Mouse (Mus musculus) forebrain, postnatal 0 days (tissue): ENCODE data around the gene Prr13. TPM values are rescaled to one million over a fixed set of nuclear protein-coding genes. Genes with fewer than 3 reads are reported as not detected.

Source experiments
- ATAC-seq: fragments of 200-750 bp; cut with Nextera tagmentation; 2 replicates; pipeline ENCODE4 v1.8.0; 2017; ENCODE audit warnings: mild to moderate bottlenecking, moderate library complexity
- DNase-seq: peaks from one replicate; pipeline ENCODE4 v3.0.0-alpha.2; 2015
- H3K27ac ChIP-seq: fragments of 300-500 bp; sonication (generic); 2 replicates; pipeline ENCODE4 v1.5.1; 2014; ENCODE audit warnings: low read depth, mild to moderate bottlenecking, antibody characterized with exemption, low read length, moderate library complexity, mixed read lengths
- H3K27me3 ChIP-seq: fragments of 300-500 bp; sonication (generic); 2 replicates; pipeline ENCODE4 v1.6.1; 2014; ENCODE audit warnings: mild to moderate bottlenecking, low read length, mixed read lengths; ENCODE audit not compliant: insufficient read depth
- H3K36me3 ChIP-seq: fragments of 300-500 bp; sonication (generic); 2 replicates; pipeline ENCODE4 v1.6.1; 2014; ENCODE audit warnings: mild to moderate bottlenecking, moderate library complexity; ENCODE audit not compliant: insufficient read depth
- H3K4me1 ChIP-seq: fragments of 300-500 bp; sonication (generic); 2 replicates; pipeline ENCODE4 v1.6.1; 2014; ENCODE audit warnings: antibody characterized with exemption; ENCODE audit not compliant: insufficient read depth
- H3K4me2 ChIP-seq: fragments of 300-500 bp; sonication (generic); 2 replicates; pipeline ENCODE4 v1.6.1; 2014; ENCODE audit warnings: low read depth, mild to moderate bottlenecking, moderate library complexity
- H3K4me3 ChIP-seq: fragments of 300-500 bp; sonication (generic); 2 replicates; pipeline ENCODE4 v1.5.1; 2014; ENCODE audit warnings: low read depth, low read length, mixed read lengths
- H3K9ac ChIP-seq: fragments of 300-500 bp; sonication (generic); 2 replicates; pipeline ENCODE4 v1.6.1; 2014; ENCODE audit warnings: mild to moderate bottlenecking
- H3K9me3 ChIP-seq: fragments of 300-500 bp; sonication (generic); 2 replicates; pipeline ENCODE4 v1.6.1; 2016; ENCODE audit warnings: low read length
- CTCF ChIP-seq: sonication (generic); IDR thresholded peaks from 2 replicates; pipeline ENCODE4 v1.5.1; 2016; ENCODE audit warnings: antibody characterized with exemption, control low read depth, low read depth
- WGBS: fragments of 180-500 bp; shearing (Covaris S2); extraction: QIAGEN DNeasy Blood & Tissue Kit; methylation state at CpG from one replicate; pipeline ENCODE4 v1.1.7; 2014; 5-methylcytosine and 5-hydroxymethylcytosine counted together
- polyA plus RNA-seq: library from polyadenylated mRNA; unstranded; fragments of >200 nt; fragmentation: Nextera tagmentation; extraction: Ambion mirVana; gene quantifications from 2 replicates; pipeline ENCODE4 v1.2.1, GENCODE M21; 2015
- total RNA-seq: library from RNA; depleted of rRNA; stranded (reverse); fragments of >200 nt; gene quantifications from 2 replicates; pipeline ENCODE4 v1.2.3, GENCODE M21; 2014

Gene Prr13
- total and polyA plus RNA-seq, 2 experiments from 2014 or later: 21.5 to 90.9 TPM

DNA sequence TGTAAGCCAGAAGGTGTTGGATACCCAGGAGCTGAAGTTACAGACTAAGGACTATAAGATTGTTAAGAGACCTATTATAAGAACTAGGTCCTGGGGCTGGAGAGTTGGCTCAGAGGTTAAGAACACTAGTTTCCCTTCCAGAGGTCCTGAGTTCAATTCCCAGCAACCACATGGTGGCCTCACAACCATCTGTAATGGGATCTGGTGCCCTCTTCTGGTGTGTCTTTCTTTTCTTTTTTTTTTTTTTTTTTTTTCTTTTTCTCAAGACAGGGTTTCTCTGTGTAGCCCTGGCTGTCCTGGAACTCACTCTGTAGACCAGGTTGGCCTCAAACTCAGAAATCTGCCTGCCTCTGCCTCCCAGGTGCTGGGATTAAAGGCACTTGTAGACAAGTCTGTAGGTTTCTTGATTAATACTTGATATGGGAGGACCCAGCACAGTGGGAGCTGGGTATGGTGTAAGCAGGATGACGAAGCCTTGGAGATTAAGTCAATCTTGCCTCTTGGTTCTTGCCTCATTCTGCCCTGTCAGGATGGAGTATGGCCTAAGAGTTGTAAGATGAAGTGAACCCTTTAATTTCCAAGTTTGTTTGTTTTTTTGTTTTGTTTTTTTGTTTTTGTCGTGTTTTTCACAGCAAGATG, 35.1 kb upstream of the Prr13 start:
- Histone ChIP-seq H3K36me3 (peaks cover 20% of the 10 kb centered on the region), H3K27me3 (no peaks in the 10 kb centered on the region), H3K27ac (no peak overlapping the region), H3K9ac (no peak overlapping the region), H3K4me3 (no peak overlapping the region), H3K9me3 (no peaks in the 10 kb centered on the region), H3K4me2 (no peak overlapping the region), H3K4me1 (no peaks in the 10 kb centered on the region)
- no peak for TF ChIP-seq CTCF
- no peak for ATAC-seq
- DNase-seq: no peak
- 95% methylated on average over 2 of the region's 2 CpGs for WGBS

DNA sequence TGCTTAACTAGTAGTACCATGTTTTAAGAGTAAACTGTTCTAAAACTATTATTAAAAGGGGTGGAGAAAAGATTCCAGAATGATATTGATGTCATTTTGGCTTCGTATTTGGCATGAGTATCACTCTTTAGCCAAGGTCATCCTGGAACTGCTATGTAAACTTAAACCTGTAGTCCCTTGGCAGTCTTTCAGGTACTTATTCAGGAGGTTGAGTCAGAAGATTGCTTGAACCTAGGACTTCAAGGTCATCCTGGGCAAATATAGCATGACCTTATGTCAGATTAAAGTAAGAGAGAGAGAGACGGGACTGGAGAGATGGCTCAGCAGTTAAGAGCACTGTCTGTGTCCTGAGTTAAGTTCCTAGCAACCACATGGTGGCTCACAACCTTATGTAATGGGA, 34.2 kb upstream of the Prr13 start:
- H3K36me3 ChIP-seq: peaks cover 28% of the 10 kb centered on the region
- H3K4me2 ChIP-seq: no peak overlapping the region
- no peak overlapping the region for H3K9ac ChIP-seq
- no peaks in the 10 kb centered on the region for H3K27me3 ChIP-seq
- H3K4me1 ChIP-seq: no peaks in the 10 kb centered on the region
- WGBS: 94% methylated on average over 2 of the region's 2 CpGs
- H3K4me3 ChIP-seq: no peak overlapping the region
- H3K9me3 ChIP-seq: no peaks in the 10 kb centered on the region
- TF ChIP-seq CTCF: 0 out of 2 replicates have a peak, but pooled peaks have one; percentile 10
- no peak overlapping the region for H3K27ac ChIP-seq
- no peak for ATAC-seq
- DNase-seq: no peak

DNA sequence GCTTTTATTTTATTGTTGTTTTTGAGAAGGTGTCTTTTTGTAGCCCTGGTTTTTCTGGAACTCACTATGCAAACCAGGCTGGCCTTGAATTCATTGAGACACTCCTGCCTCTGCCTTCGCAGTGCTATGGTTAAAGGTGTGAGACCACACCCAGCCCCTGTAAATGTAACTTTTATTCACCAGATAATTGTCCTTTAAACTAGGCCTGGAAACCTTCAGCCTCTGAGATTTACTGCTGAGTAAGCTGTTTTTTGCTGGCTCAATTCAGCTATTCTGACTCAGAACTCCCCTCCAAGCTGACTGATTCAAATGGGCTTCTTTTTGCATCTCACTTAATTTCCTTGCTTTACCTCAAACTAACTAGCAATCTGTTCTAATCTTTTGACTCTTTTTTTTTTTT, 31.9 kb upstream of the Prr13 start:
- whole genome bisulfite sequencing: 100% methylated on average over 1 of the region's 1 CpGs
- TF ChIP-seq CTCF: no peak
- peaks cover 48% of the 10 kb centered on the region for H3K36me3 ChIP-seq

DNA sequence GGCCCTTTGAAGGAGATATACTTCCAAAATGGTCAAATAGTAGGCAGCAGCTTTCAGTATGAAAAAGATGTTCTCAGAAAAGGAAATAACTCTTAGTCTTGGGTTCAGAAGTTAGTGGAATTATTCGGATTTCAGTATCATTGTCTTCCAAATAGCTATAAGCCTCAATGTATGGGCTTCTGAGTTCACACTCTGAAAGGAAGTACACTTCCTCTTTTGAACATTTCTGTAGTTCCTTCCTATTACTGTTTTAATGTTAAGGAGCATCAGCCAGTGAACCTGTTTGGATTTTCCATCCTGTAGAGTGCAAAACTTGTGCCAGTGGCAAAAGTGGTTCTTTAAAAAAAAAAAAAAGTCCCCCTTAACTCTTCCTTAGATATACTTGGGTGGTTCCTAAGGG, 26.8 kb upstream of the Prr13 start:
- DNase-seq (no peak), ATAC-seq (no peak)
- no peak overlapping the region for H3K9ac ChIP-seq
- no peak overlapping the region for H3K27ac ChIP-seq
- H3K4me2 ChIP-seq: no peak overlapping the region
- 89% methylated on average over 1 of the region's 1 CpGs for WGBS
- peaks cover 57% of the 10 kb centered on the region for H3K36me3 ChIP-seq
- no peak overlapping the region for H3K4me3 ChIP-seq
- no peak for TF ChIP-seq CTCF
- no peaks in the 10 kb centered on the region for H3K27me3 ChIP-seq
- H3K9me3 ChIP-seq: no peaks in the 10 kb centered on the region
- H3K4me1 ChIP-seq: no peaks in the 10 kb centered on the region

More for the DNA sequence above, 31.9 kb upstream of the Prr13 start:
- Histone ChIP-seq H3K27me3 (no peaks in the 10 kb centered on the region), H3K4me1 (no peaks in the 10 kb centered on the region), H3K9me3 (no peaks in the 10 kb centered on the region), H3K4me2 (no peak overlapping the region), H3K27ac (no peak overlapping the region), H3K9ac (no peak overlapping the region), H3K4me3 (no peak overlapping the region)
- DNase-seq: no peak
- ATAC-seq: no peak

DNA sequence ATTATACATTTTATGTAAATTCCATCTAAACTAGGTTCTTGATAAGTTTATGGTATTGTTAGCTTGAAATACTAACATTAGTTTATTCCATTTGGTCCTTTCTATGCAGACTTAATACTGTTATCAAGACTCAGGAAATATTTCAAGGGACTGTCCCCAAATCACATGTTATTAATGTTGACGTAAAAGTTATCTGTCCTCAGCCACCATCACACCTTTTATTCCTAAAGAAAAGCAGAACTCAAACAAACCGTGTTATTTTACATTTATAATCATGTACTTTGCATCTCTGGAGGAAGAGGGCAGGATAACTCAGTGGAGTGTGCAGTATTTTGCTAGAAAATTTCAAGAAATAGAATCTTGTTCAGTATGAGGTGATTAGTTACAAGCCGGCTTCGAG, 25.7 kb upstream of the Prr13 start:
- TF ChIP-seq CTCF: no peak
- Histone ChIP-seq H3K27ac (no peak overlapping the region), H3K36me3 (peaks cover 51% of the 10 kb centered on the region), H3K9ac (no peak overlapping the region), H3K9me3 (no peaks in the 10 kb centered on the region), H3K4me2 (no peak overlapping the region), H3K27me3 (no peaks in the 10 kb centered on the region), H3K4me3 (no peak overlapping the region), H3K4me1 (no peaks in the 10 kb centered on the region)
- 91% methylated on average over 4 of the region's 4 CpGs for WGBS
- DNase-seq: no peak
- no peak for ATAC-seq

DNA sequence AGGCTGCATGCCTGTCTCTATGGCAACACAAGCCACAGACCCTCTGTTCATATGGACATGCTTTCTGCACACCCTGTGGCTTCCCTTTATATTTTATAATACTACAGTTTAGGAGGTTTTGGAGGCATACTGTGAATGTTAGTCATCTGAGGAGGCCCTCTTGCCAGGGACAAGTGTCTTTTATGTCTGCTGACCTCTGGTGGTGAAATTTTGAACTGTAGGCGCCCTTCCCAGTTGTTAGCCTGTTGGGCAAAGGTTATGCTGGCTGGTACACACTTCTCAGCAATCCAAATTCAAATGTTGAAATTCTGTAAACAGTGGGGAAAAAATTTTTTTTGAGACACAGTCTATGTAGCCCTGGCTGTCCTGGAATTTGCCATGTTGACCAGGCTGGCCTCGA, 16.3 kb upstream of the Prr13 start:
- peak; percentile 76 for DNase-seq
- no peak overlapping the region for H3K4me3 ChIP-seq
- TF ChIP-seq CTCF: peak; percentile 80
- H3K9me3 ChIP-seq: no peaks in the 10 kb centered on the region
- WGBS: 48% methylated on average over 2 of the region's 2 CpGs
- no peaks in the 10 kb centered on the region for H3K27me3 ChIP-seq
- ATAC-seq: peak; percentile 51
- no peak overlapping the region for H3K4me2 ChIP-seq
- H3K27ac ChIP-seq: no peak overlapping the region
- no peaks in the 10 kb centered on the region for H3K4me1 ChIP-seq
- H3K36me3 ChIP-seq: no peaks in the 10 kb centered on the region
- no peak overlapping the region for H3K9ac ChIP-seq

DNA sequence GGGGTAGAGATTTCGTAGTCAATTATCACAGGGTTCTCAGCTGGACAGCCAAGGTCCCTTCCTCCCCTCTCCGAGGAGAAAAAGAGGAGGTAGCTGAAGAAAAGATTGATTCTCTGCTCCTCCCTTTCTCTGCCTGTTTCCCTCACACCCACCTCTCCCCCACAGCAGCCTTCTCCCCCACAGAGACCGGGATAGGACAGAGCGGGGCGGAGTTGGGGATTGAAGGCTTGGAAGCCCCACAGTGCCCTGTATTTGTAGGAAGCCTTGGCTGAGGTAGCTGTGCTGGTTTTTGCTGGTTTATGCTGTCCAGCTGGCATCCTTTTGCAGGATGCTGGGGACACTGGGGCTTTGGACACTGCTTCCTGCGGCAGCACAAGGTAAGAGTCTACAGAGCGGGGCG, 13.7 kb upstream of the Prr13 start, which contains the start of gene Amhr2:
Amhr2 (plus strand) TSS at position 222 of the 400 bp plus-strand sequence.
- Histone ChIP-seq H3K4me2 (no peak within 1 kb of the TSS), H3K9ac (no peak within 1 kb of the TSS), H3K27ac (no peak within 1 kb of the TSS), H3K4me3 (no peak within 1 kb of the TSS), H3K4me1 (no peaks in the 10 kb centered on the region), H3K27me3 (no peaks in the 10 kb centered on the region), H3K36me3 (no peaks in the 10 kb centered on the region), H3K9me3 (no peaks in the 10 kb centered on the region)
- DNase-seq: no peak
- no peak for TF ChIP-seq CTCF
- WGBS: 71% methylated on average over 8 of the region's 8 CpGs
- no peak for ATAC-seq

DNA sequence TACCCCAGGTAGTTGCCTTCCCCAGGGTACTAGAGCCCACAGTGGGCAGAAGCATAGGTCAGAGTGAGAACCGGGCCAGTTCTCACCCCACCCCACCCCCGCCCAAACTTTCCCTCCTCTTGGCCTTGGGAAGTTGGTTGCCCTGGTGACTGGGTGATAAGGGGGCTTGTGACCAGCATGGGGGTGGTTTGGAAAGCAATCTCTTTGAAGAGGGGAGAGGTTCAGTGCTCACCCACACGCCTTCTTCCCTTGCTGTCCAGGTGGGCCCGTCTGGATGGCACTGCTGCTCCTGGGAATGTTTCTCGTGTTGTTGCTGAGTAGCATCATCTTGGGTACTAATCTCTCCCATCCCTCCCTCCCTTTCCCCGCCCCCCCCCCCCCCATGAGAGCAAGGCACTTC, 12.4 kb upstream of the Prr13 start:
- no peaks in the 10 kb centered on the region for H3K36me3 ChIP-seq
- no peaks in the 10 kb centered on the region for H3K9me3 ChIP-seq
- no peak for DNase-seq
- TF ChIP-seq CTCF: no peak
- H3K4me1 ChIP-seq: no peaks in the 10 kb centered on the region
- no peaks in the 10 kb centered on the region for H3K27me3 ChIP-seq
- no peak overlapping the region for H3K9ac ChIP-seq
- H3K27ac ChIP-seq: no peak overlapping the region
- 57% methylated on average over 5 of the region's 6 CpGs for WGBS
- H3K4me2 ChIP-seq: no peak overlapping the region
- no peak overlapping the region for H3K4me3 ChIP-seq
- no peak for ATAC-seq
